Mouse (Mus musculus): ENCODE data around the gene Tbrg1.

The Tbrg1 gene

GRCm38 (mm10) chr9:37650639-37651038 lies 6.5 kb downstream of the Tbrg1 start:
- no peak for TF ChIP-seq GATA4 (IDR thresholded peaks at IDR 0.05; ENCODE audit: insufficient replicate concordance, low read length)

- TF ChIP-seq GATA4 (IDR thresholded peaks at IDR 0.05; ENCODE audit: insufficient replicate concordance, low read length) = no peak
Measured at GRCm38 (mm10) chr9:37646246-37646645, 10.9 kb downstream of the Tbrg1 start.

- TF ChIP-seq GATA4 (IDR thresholded peaks at IDR 0.05; ENCODE audit: insufficient replicate concordance, low read length) = no peak
Measured at GRCm38 (mm10) chr9:37638721-37639120, 18.4 kb downstream of the Tbrg1 start.

GRCm38 (mm10) chr9:37636800-37637542 lies 20.1 kb downstream of the Tbrg1 start:
- no peak for TF ChIP-seq GATA4 (IDR thresholded peaks at IDR 0.05; ENCODE audit: insufficient replicate concordance, low read length)

GRCm38 (mm10) chr9:37636335-37636734 lies 20.8 kb downstream of the Tbrg1 start:
- no peak for TF ChIP-seq GATA4 (IDR thresholded peaks at IDR 0.05; ENCODE audit: insufficient replicate concordance, low read length)

GRCm38 (mm10) chr9:37634269-37634668 lies 22.8 kb downstream of the Tbrg1 start:
- no peak for TF ChIP-seq GATA4 (IDR thresholded peaks at IDR 0.05; ENCODE audit: insufficient replicate concordance, low read length)

- TF ChIP-seq GATA4 (IDR thresholded peaks at IDR 0.05; ENCODE audit: insufficient replicate concordance, low read length) = no peak
Measured at GRCm38 (mm10) chr9:37632305-37632704, 24.8 kb downstream of the Tbrg1 start.

- TF ChIP-seq GATA4 (IDR thresholded peaks at IDR 0.05; ENCODE audit: insufficient replicate concordance, low read length) = no peak
Measured at GRCm38 (mm10) chr9:37629941-37630340, 27.2 kb downstream of the Tbrg1 start.

GRCm38 (mm10) chr9:37628581-37628980 lies 28.5 kb downstream of the Tbrg1 start:
- no peak for TF ChIP-seq GATA4 (IDR thresholded peaks at IDR 0.05; ENCODE audit: insufficient replicate concordance, low read length)

- TF ChIP-seq GATA4 (IDR thresholded peaks at IDR 0.05; ENCODE audit: insufficient replicate concordance, low read length) = no peak
Measured at GRCm38 (mm10) chr9:37627263-37627662, 29.8 kb downstream of the Tbrg1 start.

- no peak for TF ChIP-seq GATA4 (IDR thresholded peaks at IDR 0.05; ENCODE audit: insufficient replicate concordance, low read length)
Measured at GRCm38 (mm10) chr9:37626103-37626567, 31.0 kb downstream of the Tbrg1 start.

- TF ChIP-seq GATA4 (IDR thresholded peaks at IDR 0.05; ENCODE audit: insufficient replicate concordance, low read length) = no peak
Measured at GRCm38 (mm10) chr9:37625641-37626040, 31.5 kb downstream of the Tbrg1 start.

- TF ChIP-seq GATA4 (IDR thresholded peaks at IDR 0.05; ENCODE audit: insufficient replicate concordance, low read length) = no peak
Measured at GRCm38 (mm10) chr9:37625129-37625528, 32.0 kb downstream of the Tbrg1 start.

GRCm38 (mm10) chr9:37624502-37624901 lies 32.6 kb downstream of the Tbrg1 start:
- no peak for TF ChIP-seq GATA4 (IDR thresholded peaks at IDR 0.05; ENCODE audit: insufficient replicate concordance, low read length)

GRCm38 (mm10) chr9:37623981-37624380 lies 33.1 kb downstream of the Tbrg1 start:
- TF ChIP-seq GATA4 (IDR thresholded peaks at IDR 0.05; ENCODE audit: insufficient replicate concordance, low read length) = no peak

- TF ChIP-seq GATA4 (IDR thresholded peaks at IDR 0.05; ENCODE audit: insufficient replicate concordance, low read length) = no peak
Measured at GRCm38 (mm10) chr9:37621290-37621689, 35.8 kb downstream of the Tbrg1 start.

GRCm38 (mm10) chr9:37616770-37617169 lies 40.3 kb downstream of the Tbrg1 start:
- TF ChIP-seq GATA4 (IDR thresholded peaks at IDR 0.05; ENCODE audit: insufficient replicate concordance, low read length) = no peak
